10 mouse cellular contexts compared by ENCODE assay signal in genomic region chr8:95001165-95001564, GRCm38 (mm10). TPM values are rescaled to one million over a fixed set of nuclear protein-coding genes. Genes with fewer than 3 reads are reported as not detected.
DNase-seq lines count a peak whose midpoint lies in the region; ATAC-seq and TF ChIP-seq lines count a peak whose summit lies in the region.
"Had no signal": no experiment of that assay in that cellular context is flagged by ENCODE, and none has a peak within 500 bp of the region (broad histone marks: within the 10 kb centered on the region; RNA-seq: fewer than 3 reads in every experiment).

No protein-coding gene starts in this region.

- ATAC-seq in heart, embryonic 15.5 days (replicated peaks; ENCODE audit: insufficient number of reproducible peaks, insufficient read depth, low FRiP score, low read depth) = no peak
- ATAC-seq in liver, embryonic 14.5 days (ENCODE audit: insufficient read depth) = peak; percentile 21; the same call in 1 of the 2 replicates
- no peak for ATAC-seq in stomach, postnatal 0 days (ENCODE audit: low FRiP score, low TSS enrichment)

- 76% methylated on average over 5 of the region's 5 CpGs for WGBS in heart, embryonic 15.5 days
- WGBS in spleen, adult 2 months = 69% methylated on average over 5 of the region's 5 CpGs
- WGBS in liver, embryonic 14.5 days (ENCODE audit: insufficient replicate concordance) = 48% methylated on average over 5 of the region's 5 CpGs
- WGBS in stomach, postnatal 0 days = 68% methylated on average over 5 of the region's 5 CpGs

- TF ChIP-seq POLR2A in spleen, adult 2 months (IDR thresholded peaks at IDR 0.05; ENCODE audit: low read depth, low read length) = no peak

- H3K9ac ChIP-seq in heart, embryonic 15.5 days = no peak overlapping the region
- H3K9ac ChIP-seq in liver, embryonic 14.5 days (replicated peaks) = no peak overlapping the region
- H3K9ac ChIP-seq in stomach, postnatal 0 days (ENCODE audit: low read length) = no peak overlapping the region

- no peak overlapping the region for H3K4me2 ChIP-seq in heart, embryonic 15.5 days
- H3K4me2 ChIP-seq in liver, embryonic 14.5 days (ENCODE audit: low read depth) = no peak overlapping the region
- no peak overlapping the region for H3K4me2 ChIP-seq in stomach, postnatal 0 days (replicated peaks; ENCODE audit: low read depth)

- H3K9me3 ChIP-seq in heart, embryonic 15.5 days (replicated peaks) = no peaks in the 10 kb centered on the region
- H3K9me3 ChIP-seq in liver, embryonic 14.5 days (ENCODE audit: control insufficient read depth, low read length) = no peaks in the 10 kb centered on the region
- H3K9me3 ChIP-seq in stomach, postnatal 0 days (ENCODE audit: control insufficient read depth, low read length) = no peaks in the 10 kb centered on the region

- peak overlapping the region; percentile 68 for H3K27ac ChIP-seq in heart, embryonic 15.5 days
- H3K27ac ChIP-seq in spleen, adult 2 months (ENCODE audit: insufficient read depth, low read length) = peak overlapping the region; percentile 8; the same call in 1 of the 2 replicates
- no peak overlapping the region; the same call in none of the 2 replicates for H3K27ac ChIP-seq in liver, embryonic 14.5 days
- peak overlapping the region; percentile 85; the same call in 1 of the 2 replicates for H3K27ac ChIP-seq in stomach, postnatal 0 days (replicated peaks)

- H3K36me3 ChIP-seq in heart, embryonic 15.5 days = no peaks in the 10 kb centered on the region
- no peaks in the 10 kb centered on the region for H3K36me3 ChIP-seq in spleen, adult 2 months (ENCODE audit: control insufficient read depth, insufficient read depth, low read length)
- peaks cover 32% of the 10 kb centered on the region for H3K36me3 ChIP-seq in liver, embryonic 14.5 days (replicated peaks; ENCODE audit: control insufficient read depth, insufficient read depth, low read depth)
- peaks cover 3% of the 10 kb centered on the region; the same call in 1 of the 2 replicates for H3K36me3 ChIP-seq in stomach, postnatal 0 days (ENCODE audit: control insufficient read depth, insufficient read depth, low read length)

- no peaks in the 10 kb centered on the region for H3K27me3 ChIP-seq in heart, embryonic 15.5 days
- no peaks in the 10 kb centered on the region for H3K27me3 ChIP-seq in spleen, adult 2 months (ENCODE audit: control insufficient read depth, insufficient read depth, low read length)
- no peaks in the 10 kb centered on the region for H3K27me3 ChIP-seq in liver, embryonic 14.5 days (ENCODE audit: control insufficient read depth, insufficient read depth, low read length)
- H3K27me3 ChIP-seq in stomach, postnatal 0 days (ENCODE audit: control insufficient read depth, insufficient read depth, low read length) = no peaks in the 10 kb centered on the region

- no peak for DNase-seq in heart, adult 18-20 months
- DNase-seq in spleen, adult 2 months (ENCODE audit: low read depth in 1 of 2, low spot score in 2 of 2) = no peak
- DNase-seq in spleen, postnatal 14 days (ENCODE audit: low spot score in 2 of 2) = no peak
- no peak for DNase-seq in liver, embryonic 14.5 days (ENCODE audit: low read depth in 3 of 3, low spot score in 3 of 3)
- no peak for DNase-seq in stomach, postnatal 0 days (ENCODE audit: low spot score)
- no peak for DNase-seq in right cerebral cortex, postnatal 4 days
- DNase-seq in adrenal gland, adult 18-20 months (ENCODE audit: low spot score in 2 of 2) = no peak

- H3K4me3 ChIP-seq in heart, embryonic 15.5 days = no peak overlapping the region
- H3K4me3 ChIP-seq in spleen, adult 2 months (ENCODE audit: extremely low read depth, insufficient read depth, insufficient read length) = no peak overlapping the region
- H3K4me3 ChIP-seq in liver, embryonic 14.5 days (ENCODE audit: insufficient read depth in 1 of 2, low read depth in 2 of 2, low read length in 2 of 2) = no peak overlapping the region
- H3K4me3 ChIP-seq in stomach, postnatal 0 days (ENCODE audit: low read depth, low read length) = no peak overlapping the region

- TF ChIP-seq EP300 in liver, embryonic 14.5 days (IDR thresholded peaks at IDR 0.05; ENCODE audit: low read depth) = no peak
- no peak for TF ChIP-seq EP300 in stomach, postnatal 0 days (optimal IDR thresholded peaks at IDR 0.05)

- no peak for TF ChIP-seq CTCF in spleen, adult 2 months (IDR thresholded peaks at IDR 0.05; ENCODE audit: extremely low read depth, insufficient read depth, insufficient read length, insufficient replicate concordance)
- TF ChIP-seq CTCF in liver, embryonic 14.5 days (IDR thresholded peaks at IDR 0.05; ENCODE audit: low read depth) = no peak
- no peak for TF ChIP-seq CTCF in stomach, postnatal 0 days (IDR thresholded peaks at IDR 0.05; ENCODE audit: low read depth)

- peaks cover 49% of the 10 kb centered on the region for H3K4me1 ChIP-seq in heart, embryonic 15.5 days (replicated peaks)
- peaks cover 6% of the 10 kb centered on the region; the same call in 1 of the 2 replicates for H3K4me1 ChIP-seq in spleen, adult 2 months (ENCODE audit: control insufficient read depth, insufficient read depth, insufficient read length)
- H3K4me1 ChIP-seq in liver, embryonic 14.5 days (replicated peaks; ENCODE audit: control insufficient read depth in 2 of 2, insufficient read depth in 2 of 2, low read length in 1 of 2) = peaks cover 18 to 51% of the 10 kb centered on the region in 2 experiments
- H3K4me1 ChIP-seq in stomach, postnatal 0 days (replicated peaks; ENCODE audit: control insufficient read depth, insufficient read depth) = 0 out of 2 replicates have a peak, but pooled peaks cover 2% of the 10 kb centered on the region

RNA-seq across cellular contexts. Expression of gene Adgrg3, which starts 16.3 kb away (rescaled TPM):
- 2.6 and 5.2 TPM in 2 replicates for polyA plus RNA-seq in heart, embryonic 15.5 days (2015; fragmentation: Nextera tagmentation; extraction: Ambion mirVana)
- 1 to 10 TPM; 1.5 TPM for total RNA-seq in heart, adult 18-20 months (2021)
- 6.3 and 6.8 TPM in 2 replicates for polyA plus RNA-seq in spleen, adult 2 months (2012; rRNA removed)
- 8.3 and 9.6 TPM in 2 replicates for polyA plus RNA-seq in liver, embryonic 14.5 days (2012; rRNA removed)
- 4.9 and 5.8 TPM in 2 replicates for polyA plus RNA-seq in liver, embryonic 14.5 days (2014; fragmentation: Nextera tagmentation; extraction: Ambion mirVana)
- polyA plus RNA-seq in stomach, postnatal 0 days (2015; fragmentation: Nextera tagmentation; extraction: Ambion mirVana) = 0.61 and 0.92 TPM in 2 replicates
- 1 to 10 TPM; 2.1 to 2.2 TPM for total RNA-seq in adrenal gland, adult 18-20 months (2021)

RNA-seq across cellular contexts. Expression of gene Adgrg1, which starts 26.6 kb away (rescaled TPM):
- polyA plus RNA-seq in heart, embryonic 15.5 days (2015; fragmentation: Nextera tagmentation; extraction: Ambion mirVana) = 4.6 and 21.3 TPM in 2 replicates
- total RNA-seq in heart, adult 18-20 months (2021) = 10 to 100 TPM; 60.8 to 62.2 TPM
- polyA plus RNA-seq in spleen, adult 2 months (2012; rRNA removed) = 32.0 and 37.1 TPM in 2 replicates
- polyA plus RNA-seq in liver, embryonic 14.5 days (2012; rRNA removed) = 46.8 and 55.8 TPM in 2 replicates
- polyA plus RNA-seq in liver, embryonic 14.5 days (2014; fragmentation: Nextera tagmentation; extraction: Ambion mirVana) = 41.1 and 59.5 TPM in 2 replicates
- polyA plus RNA-seq in stomach, postnatal 0 days (2015; fragmentation: Nextera tagmentation; extraction: Ambion mirVana) = 42.4 and 50.9 TPM in 2 replicates
- total RNA-seq in adrenal gland, adult 18-20 months (2021) = 10 to 100 TPM; 24.1 to 43.3 TPM

RNA-seq across cellular contexts. Expression of gene Drc7, which starts 53.7 kb away (rescaled TPM):
- 0.04 and 0.47 TPM in 2 replicates for polyA plus RNA-seq in heart, embryonic 15.5 days (2015; fragmentation: Nextera tagmentation; extraction: Ambion mirVana)
- total RNA-seq in heart, adult 18-20 months (2021) = not detected
- polyA plus RNA-seq in spleen, adult 2 months (2012; rRNA removed) = 0.12 and 0.13 TPM in 2 replicates
- polyA plus RNA-seq in liver, embryonic 14.5 days (2012; rRNA removed) = 0.19 and 0.21 TPM in 2 replicates
- polyA plus RNA-seq in liver, embryonic 14.5 days (2014; fragmentation: Nextera tagmentation; extraction: Ambion mirVana) = 0.15 and 0.33 TPM in 2 replicates
- 0.04 TPM in 1 of 2 replicates, not detected in the other for polyA plus RNA-seq in stomach, postnatal 0 days (2015; fragmentation: Nextera tagmentation; extraction: Ambion mirVana)
- not detected for total RNA-seq in adrenal gland, adult 18-20 months (2021)
- total RNA-seq: monocyte, adult 5-6 weeks had no signal
- polyA plus RNA-seq: CD4-positive, CD25-positive, alpha-beta regulatory T cell, adult 4 months had no signal
